Mouse (Mus musculus) bone marrow, adult 2 months (tissue): Measurements from ENCODE around the gene Gm17581.

Experiments used
- CTCF ChIP-seq: fragments of 200-500 bp; IDR thresholded peaks from 2 replicates; pipeline ENCODE4 v1.5.1; 2011; ENCODE audit warnings: low read length, control low read depth; ENCODE audit not compliant: control insufficient read depth, insufficient read depth
- POLR2A ChIP-seq: fragments of 200-500 bp; IDR thresholded peaks from 2 replicates; pipeline ENCODE4 v1.6.1; 2011; ENCODE audit warnings: low read depth, mild to moderate bottlenecking, control low read depth, low read length, borderline replicate concordance; ENCODE audit not compliant: control insufficient read depth

DNA sequence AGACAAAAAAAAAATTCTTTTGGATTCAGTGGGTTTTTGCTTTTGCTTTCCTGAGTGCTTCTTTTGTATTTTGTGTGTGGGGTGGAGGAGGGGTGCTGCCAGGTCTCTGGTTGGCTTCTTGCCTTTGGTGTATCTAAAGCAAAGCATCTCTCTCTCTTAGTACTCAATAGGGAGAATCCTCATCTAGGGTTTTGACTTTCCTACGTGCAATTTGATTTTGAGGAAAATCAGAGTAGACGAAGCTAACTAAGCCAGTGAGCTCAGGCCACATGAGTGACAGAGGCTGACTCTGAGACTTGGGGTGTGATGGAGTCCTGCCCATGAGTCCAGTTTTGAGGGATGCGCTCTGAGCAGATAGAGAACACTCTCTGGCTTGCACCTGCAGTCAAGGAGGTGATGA lies 43.8 kb upstream of the Gm17581 start:
- TF ChIP-seq POLR2A (no peak), CTCF (no peak)
